Mouse (Mus musculus) heart, embryonic 16.5 days (tissue): ENCODE measurements around the gene Gtf3c6. TPM values are rescaled to one million over a fixed set of nuclear protein-coding genes. Genes with fewer than 3 reads are reported as not detected.

Source experiments
- ATAC-seq: fragments of 200-750 bp; cut with Nextera tagmentation; replicated peaks from 2 replicates; pipeline ENCODE4 v1.8.0; 2017; ENCODE audit warnings: moderate number of reproducible peaks; ENCODE audit not compliant: insufficient read depth, low FRiP score; ENCODE audit errors: extremely low read depth
- H3K27ac ChIP-seq: fragments of 300-500 bp; sonication (generic); 2 replicates; pipeline ENCODE4 v1.5.1; 2014; ENCODE audit warnings: mild to moderate bottlenecking, low read length, control low read depth, moderate library complexity
- H3K27me3 ChIP-seq: fragments of 300-500 bp; sonication (generic); 2 replicates; pipeline ENCODE4 v1.6.1; 2014; ENCODE audit warnings: low read length, mixed read lengths; ENCODE audit not compliant: control insufficient read depth, insufficient read depth
- H3K36me3 ChIP-seq: fragments of 300-500 bp; sonication (generic); 2 replicates; pipeline ENCODE4 v1.6.1; 2014; ENCODE audit not compliant: control insufficient read depth, insufficient read depth
- H3K4me1 ChIP-seq: fragments of 300-500 bp; sonication (generic); 2 replicates; pipeline ENCODE4 v1.6.1; 2014; ENCODE audit warnings: low read length, mixed read lengths; ENCODE audit not compliant: control insufficient read depth, insufficient read depth
- H3K4me2 ChIP-seq: fragments of 300-500 bp; sonication (generic); 2 replicates; pipeline ENCODE4 v1.6.1; 2014; ENCODE audit warnings: low read depth, mild to moderate bottlenecking, control low read depth, low read length
- H3K4me3 ChIP-seq: fragments of 300-500 bp; sonication (generic); 2 replicates; pipeline ENCODE4 v1.5.1; 2014; ENCODE audit warnings: mild to moderate bottlenecking, control low read depth, low read length
- H3K9ac ChIP-seq: fragments of 300-500 bp; sonication (generic); 2 replicates; pipeline ENCODE4 v1.6.1; 2014; ENCODE audit warnings: low read length, control low read depth
- H3K9me3 ChIP-seq: fragments of 300-500 bp; sonication (generic); replicated peaks from 2 replicates; pipeline ENCODE4 v1.6.1; 2016; ENCODE audit warnings: low read length; ENCODE audit not compliant: control insufficient read depth
- WGBS: fragments of 180-500 bp; shearing (Covaris S2); extraction: QIAGEN DNeasy Blood & Tissue Kit; methylation state at CpG from one replicate; pipeline ENCODE4 v1.1.7; 2014; 5-methylcytosine and 5-hydroxymethylcytosine counted together
- polyA plus RNA-seq: library from polyadenylated mRNA; unstranded; fragments of >200 nt; fragmentation: Nextera tagmentation; extraction: Ambion mirVana; gene quantifications from 2 replicates; pipeline ENCODE4 v1.2.1, GENCODE M21; 2015

Gtf3c6 gene
- polyA plus RNA-seq, 1 experiment from 2014 or later = 66.9 TPM

DNA sequence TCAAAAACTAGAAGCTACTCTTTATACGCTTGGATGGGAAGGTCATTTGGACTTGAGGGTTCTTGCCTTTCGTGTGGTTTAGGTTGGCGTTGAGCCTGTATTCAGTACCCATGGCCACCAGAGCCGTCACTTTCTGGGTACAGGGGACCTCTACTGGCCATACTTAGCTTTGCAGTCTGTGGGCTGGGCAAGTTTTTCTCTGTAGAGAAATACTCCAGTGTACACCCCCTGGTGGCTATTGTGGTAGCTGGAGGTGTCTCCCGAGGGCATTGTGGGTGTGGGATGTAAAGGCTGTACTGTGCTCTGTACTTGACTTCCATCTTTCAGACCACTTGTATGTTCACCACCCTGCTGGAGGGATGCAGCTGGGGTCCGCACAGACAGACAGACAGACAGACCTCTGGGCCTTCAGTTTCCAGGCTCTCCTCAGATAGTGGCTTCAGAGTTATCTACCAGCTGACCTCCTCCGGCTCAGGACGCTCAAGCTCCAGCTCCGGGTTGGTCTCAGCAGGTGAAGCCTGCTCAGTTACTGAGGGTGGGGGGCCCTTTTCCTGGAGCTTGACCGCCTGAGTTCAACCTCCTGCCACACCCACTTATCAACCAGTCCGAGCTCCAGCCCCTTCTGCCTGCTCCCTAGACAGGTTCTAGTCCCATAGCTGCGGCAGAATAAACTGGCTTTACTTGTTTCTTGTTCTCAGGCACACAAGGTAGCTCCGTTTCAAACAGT, 45.3 kb downstream of the Gtf3c6 start:
- WGBS = 27% methylated on average over 13 of the region's 13 CpGs

More for the DNA sequence above, 45.3 kb downstream of the Gtf3c6 start:
- H3K9ac ChIP-seq = no peak overlapping the region
- H3K9me3 ChIP-seq = no peaks in the 10 kb centered on the region
- H3K4me2 ChIP-seq = peak overlapping the region; percentile 28
- H3K27me3 ChIP-seq = no peaks in the 10 kb centered on the region
- no peak overlapping the region for H3K27ac ChIP-seq
- no peaks in the 10 kb centered on the region for H3K36me3 ChIP-seq
- ATAC-seq = peak; percentile 83
- H3K4me3 ChIP-seq = no peak overlapping the region
- no peaks in the 10 kb centered on the region for H3K4me1 ChIP-seq

Other genes with a start within 250 kb of the Gtf3c6 start
- 0.76 and 1.3 TPM in 2 replicates for gene Mfsd4b1, start 232.8 kb downstream of the Gtf3c6 start, polyA plus RNA-seq
- 20.1 and 23.3 TPM in 2 replicates for gene Slc16a10, start 115.8 kb downstream of the Gtf3c6 start, polyA plus RNA-seq
- 42.9 and 44.7 TPM in 2 replicates for gene Rpf2, start 11.1 kb downstream of the Gtf3c6 start, polyA plus RNA-seq
- gene Amd1, start 44.1 kb upstream of the Gtf3c6 start, polyA plus RNA-seq = 31.3 and 35.4 TPM in 2 replicates
- 6.5 and 7.0 TPM in 2 replicates for gene Cdk19, start 81.5 kb upstream of the Gtf3c6 start, polyA plus RNA-seq